Mouse (Mus musculus): ENCODE measurements around the gene Uaca. TPM values are rescaled to one million over a fixed set of nuclear protein-coding genes. Genes with fewer than 3 reads are reported as not detected.
A peak's percentile ranks its signal among the peaks of the same experiment; 100 is the strongest.

Gene Uaca
- polyA plus RNA-seq, 1 experiment from 2014 or later, result 26.2 TPM

GRCm38 (mm10) chr9:60756258-60756657, 38.1 kb upstream of the Uaca start:
- Histone ChIP-seq H3K4me3 (ENCODE audit: low read depth, low read length) (no peak overlapping the region), H3K9me3 (ENCODE audit: control insufficient read depth, low read length) (no peaks in the 10 kb centered on the region), H3K27ac (ENCODE audit: low read depth) (no peak overlapping the region), H3K36me3 (ENCODE audit: control insufficient read depth, insufficient read depth, low read length) (no peaks in the 10 kb centered on the region), H3K4me1 (replicated peaks; ENCODE audit: control insufficient read depth, insufficient read depth, low read length) (peaks cover 12% of the 10 kb centered on the region), H3K9ac (ENCODE audit: low read length) (no peak overlapping the region), H3K4me2 (ENCODE audit: low read length) (no peak overlapping the region), H3K27me3 (replicated peaks; ENCODE audit: control insufficient read depth, insufficient read depth, low read length) (no peaks in the 10 kb centered on the region)
- WGBS, result 43% methylated on average over 6 of the region's 6 CpGs
- no peak for ATAC-seq (replicated peaks; ENCODE audit: low FRiP score, low TSS enrichment, low read depth)
- peak; percentile 80 for DNase-seq (ENCODE audit: low spot score)

GRCm38 (mm10) chr9:60756866-60757740, 37.2 kb upstream of the Uaca start:
- no peak overlapping the region for H3K4me3 ChIP-seq (ENCODE audit: low read depth, low read length)
- no peaks in the 10 kb centered on the region for H3K36me3 ChIP-seq (ENCODE audit: control insufficient read depth, insufficient read depth, low read length)
- WGBS, result 71% methylated on average over 15 of the region's 15 CpGs

GRCm38 (mm10) chr9:60757817-60758216, 36.5 kb upstream of the Uaca start:
- H3K4me2 ChIP-seq (ENCODE audit: low read length), result no peak overlapping the region
- peak overlapping the region; percentile 73 for H3K27ac ChIP-seq (ENCODE audit: low read depth)
- H3K9ac ChIP-seq (ENCODE audit: low read length), result no peak overlapping the region
- H3K9me3 ChIP-seq (ENCODE audit: control insufficient read depth, low read length), result no peaks in the 10 kb centered on the region
- no peak overlapping the region for H3K4me3 ChIP-seq (ENCODE audit: low read depth, low read length)
- no peaks in the 10 kb centered on the region for H3K36me3 ChIP-seq (ENCODE audit: control insufficient read depth, insufficient read depth, low read length)
- ATAC-seq (replicated peaks; ENCODE audit: low FRiP score, low TSS enrichment, low read depth) (peak; percentile 47; the same call in 1 of the 2 replicates), DNase-seq (ENCODE audit: low spot score) (no peak)
- peaks cover 12% of the 10 kb centered on the region for H3K4me1 ChIP-seq (replicated peaks; ENCODE audit: control insufficient read depth, insufficient read depth, low read length)
- WGBS, result 9% methylated on average over 5 of the region's 5 CpGs
- no peaks in the 10 kb centered on the region for H3K27me3 ChIP-seq (replicated peaks; ENCODE audit: control insufficient read depth, insufficient read depth, low read length)

More at GRCm38 (mm10) chr9:60756866-60757740, 37.2 kb upstream of the Uaca start:
- peaks cover 12% of the 10 kb centered on the region for H3K4me1 ChIP-seq (replicated peaks; ENCODE audit: control insufficient read depth, insufficient read depth, low read length)
- no peak for DNase-seq (ENCODE audit: low spot score)
- H3K27me3 ChIP-seq (replicated peaks; ENCODE audit: control insufficient read depth, insufficient read depth, low read length), result no peaks in the 10 kb centered on the region
- no peak overlapping the region for H3K9ac ChIP-seq (ENCODE audit: low read length)
- no peaks in the 10 kb centered on the region for H3K9me3 ChIP-seq (ENCODE audit: control insufficient read depth, low read length)
- no peak for ATAC-seq (replicated peaks; ENCODE audit: low FRiP score, low TSS enrichment, low read depth)
- H3K27ac ChIP-seq (ENCODE audit: low read depth), result peak overlapping the region; percentile 73; the same call in 1 of the 2 replicates
- no peak overlapping the region for H3K4me2 ChIP-seq (ENCODE audit: low read length)

GRCm38 (mm10) chr9:60759436-60760007, 34.8 kb upstream of the Uaca start:
- H3K27ac ChIP-seq (ENCODE audit: low read depth), result no peak overlapping the region
- ATAC-seq (replicated peaks; ENCODE audit: low FRiP score, low TSS enrichment, low read depth), result no peak
- WGBS, result 58% methylated on average over 10 of the region's 10 CpGs

GRCm38 (mm10) chr9:60765181-60765580, 29.2 kb upstream of the Uaca start:
- no peak for DNase-seq (ENCODE audit: low spot score)

More at GRCm38 (mm10) chr9:60759436-60760007, 34.8 kb upstream of the Uaca start:
- DNase-seq (ENCODE audit: low spot score), result no peak
- H3K27me3 ChIP-seq (replicated peaks; ENCODE audit: control insufficient read depth, insufficient read depth, low read length), result no peaks in the 10 kb centered on the region
- no peaks in the 10 kb centered on the region for H3K36me3 ChIP-seq (ENCODE audit: control insufficient read depth, insufficient read depth, low read length)
- no peaks in the 10 kb centered on the region for H3K9me3 ChIP-seq (ENCODE audit: control insufficient read depth, low read length)
- peaks cover 12% of the 10 kb centered on the region for H3K4me1 ChIP-seq (replicated peaks; ENCODE audit: control insufficient read depth, insufficient read depth, low read length)
- H3K4me3 ChIP-seq (ENCODE audit: low read depth, low read length), result no peak overlapping the region
- no peak overlapping the region for H3K9ac ChIP-seq (ENCODE audit: low read length)
- no peak overlapping the region for H3K4me2 ChIP-seq (ENCODE audit: low read length)

GRCm38 (mm10) chr9:60768393-60768792, 25.9 kb upstream of the Uaca start:
- Histone ChIP-seq H3K27ac (ENCODE audit: low read depth) (no peak overlapping the region), H3K27me3 (replicated peaks; ENCODE audit: control insufficient read depth, insufficient read depth, low read length) (no peaks in the 10 kb centered on the region), H3K36me3 (ENCODE audit: control insufficient read depth, insufficient read depth, low read length) (no peaks in the 10 kb centered on the region), H3K4me2 (ENCODE audit: low read length) (no peak overlapping the region), H3K4me1 (replicated peaks; ENCODE audit: control insufficient read depth, insufficient read depth, low read length) (peaks cover 6% of the 10 kb centered on the region; the same call in 1 of the 2 replicates), H3K9ac (ENCODE audit: low read length) (no peak overlapping the region), H3K4me3 (ENCODE audit: low read depth, low read length) (no peak overlapping the region), H3K9me3 (ENCODE audit: control insufficient read depth, low read length) (no peaks in the 10 kb centered on the region)
- WGBS, result 77% methylated on average over 9 of the region's 9 CpGs
- DNase-seq (ENCODE audit: low spot score) (no peak), ATAC-seq (replicated peaks; ENCODE audit: low FRiP score, low TSS enrichment, low read depth) (no peak)

More at GRCm38 (mm10) chr9:60765181-60765580, 29.2 kb upstream of the Uaca start:
- no peaks in the 10 kb centered on the region for H3K36me3 ChIP-seq (ENCODE audit: control insufficient read depth, insufficient read depth, low read length)
- no peak overlapping the region for H3K9ac ChIP-seq (ENCODE audit: low read length)
- 10% methylated on average over 2 of the region's 2 CpGs for WGBS
- no peaks in the 10 kb centered on the region for H3K9me3 ChIP-seq (ENCODE audit: control insufficient read depth, low read length)
- no peaks in the 10 kb centered on the region for H3K27me3 ChIP-seq (replicated peaks; ENCODE audit: control insufficient read depth, insufficient read depth, low read length)
- no peak overlapping the region for H3K27ac ChIP-seq (ENCODE audit: low read depth)
- no peak overlapping the region for H3K4me3 ChIP-seq (ENCODE audit: low read depth, low read length)
- no peak overlapping the region for H3K4me2 ChIP-seq (ENCODE audit: low read length)
- H3K4me1 ChIP-seq (replicated peaks; ENCODE audit: control insufficient read depth, insufficient read depth, low read length), result peaks cover 6% of the 10 kb centered on the region; the same call in 1 of the 2 replicates
- no peak for ATAC-seq (replicated peaks; ENCODE audit: low FRiP score, low TSS enrichment, low read depth)

- H3K27ac ChIP-seq (ENCODE audit: low read depth), result no peak overlapping the region
Observed at GRCm38 (mm10) chr9:60769711-60770111, 24.6 kb upstream of the Uaca start.

GRCm38 (mm10) chr9:60773713-60774112, 20.6 kb upstream of the Uaca start:
- 91% methylated on average over 2 of the region's 2 CpGs for WGBS
- no peaks in the 10 kb centered on the region for H3K9me3 ChIP-seq (ENCODE audit: control insufficient read depth, low read length)

More at GRCm38 (mm10) chr9:60769711-60770111, 24.6 kb upstream of the Uaca start:
- no peak for ATAC-seq (replicated peaks; ENCODE audit: low FRiP score, low TSS enrichment, low read depth)
- Histone ChIP-seq H3K36me3 (ENCODE audit: control insufficient read depth, insufficient read depth, low read length) (no peaks in the 10 kb centered on the region), H3K9me3 (ENCODE audit: control insufficient read depth, low read length) (no peaks in the 10 kb centered on the region), H3K4me3 (ENCODE audit: low read depth, low read length) (no peak overlapping the region), H3K4me2 (ENCODE audit: low read length) (no peak overlapping the region), H3K9ac (ENCODE audit: low read length) (no peak overlapping the region), H3K4me1 (replicated peaks; ENCODE audit: control insufficient read depth, insufficient read depth, low read length) (peaks cover 6% of the 10 kb centered on the region; the same call in 1 of the 2 replicates), H3K27me3 (replicated peaks; ENCODE audit: control insufficient read depth, insufficient read depth, low read length) (no peaks in the 10 kb centered on the region)
- WGBS, result 66% methylated on average over 6 of the region's 6 CpGs
- no peak for DNase-seq (ENCODE audit: low spot score)

More at GRCm38 (mm10) chr9:60773713-60774112, 20.6 kb upstream of the Uaca start:
- no peak overlapping the region for H3K4me3 ChIP-seq (ENCODE audit: low read depth, low read length)
- no peak overlapping the region for H3K4me2 ChIP-seq (ENCODE audit: low read length)
- no peak for DNase-seq (ENCODE audit: low spot score)
- H3K36me3 ChIP-seq (ENCODE audit: control insufficient read depth, insufficient read depth, low read length), result no peaks in the 10 kb centered on the region
- no peak overlapping the region for H3K9ac ChIP-seq (ENCODE audit: low read length)
- H3K4me1 ChIP-seq (replicated peaks; ENCODE audit: control insufficient read depth, insufficient read depth, low read length), result peaks cover 3% of the 10 kb centered on the region; the same call in 1 of the 2 replicates
- ATAC-seq (replicated peaks; ENCODE audit: low FRiP score, low TSS enrichment, low read depth), result no peak
- no peaks in the 10 kb centered on the region for H3K27me3 ChIP-seq (replicated peaks; ENCODE audit: control insufficient read depth, insufficient read depth, low read length)
- H3K27ac ChIP-seq (ENCODE audit: low read depth), result no peak overlapping the region
